Mouse (Mus musculus) adrenal gland, postnatal 0 days (tissue): ENCODE data around the gene Nkx2-1. TPM values are rescaled to one million over a fixed set of nuclear protein-coding genes. Genes with fewer than 3 reads are reported as not detected.

Experiments
- polyA plus RNA-seq: library from polyadenylated mRNA; unstranded; fragments of >200 nt; fragmentation: Nextera tagmentation; extraction: Ambion mirVana; gene quantifications from 2 replicates; pipeline ENCODE4 v1.2.1, GENCODE M21; 2015

Nkx2-1 gene
- 0.06 TPM in 2 replicates for polyA plus RNA-seq

DNA sequence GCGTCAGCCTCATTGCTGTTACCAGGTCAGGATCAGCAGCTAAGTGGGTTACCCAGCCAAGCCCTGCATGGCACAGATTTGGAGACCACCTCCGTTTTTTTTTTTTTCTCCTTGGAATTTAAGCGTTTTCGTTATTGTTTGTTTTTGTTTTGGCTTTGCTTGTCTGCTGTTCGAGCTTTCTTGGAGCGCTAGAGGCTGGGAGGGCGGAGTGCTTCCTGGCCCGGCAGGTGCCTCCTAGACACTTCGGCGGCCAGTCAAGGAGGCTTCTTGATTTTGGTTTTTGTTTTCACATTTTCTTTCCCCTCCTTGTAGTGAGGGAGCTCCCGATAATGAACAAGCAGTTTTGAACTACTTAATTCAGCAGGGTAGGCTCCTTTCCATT is at the start of gene Nkx2-1:
Gene Nkx2-1 (minus strand): TSS at position 25 of the 382 bp plus-strand sequence.

Other genes starting within 250 kb of the Nkx2-1 start
- gene Mbip, start 191.0 kb downstream of the Nkx2-1 start, polyA plus RNA-seq, result 39.2 and 46.0 TPM in 2 replicates
- gene Nkx2-9, start 76.4 kb upstream of the Nkx2-1 start, polyA plus RNA-seq, result not detected in 2 replicates
- 0.03 and 0.04 TPM in 2 replicates for gene Pax9, start 154.9 kb upstream of the Nkx2-1 start, polyA plus RNA-seq